Mouse (Mus musculus) stomach, embryonic 14.5 days (tissue): ENCODE measurements around the gene Mpp5. TPM values are rescaled to one million over a fixed set of nuclear protein-coding genes. Genes with fewer than 3 reads are reported as not detected.

Experiments used
- ATAC-seq: fragments of 200-750 bp; cut with Nextera tagmentation; 2 replicates; pipeline ENCODE4 v1.8.0; 2017; ENCODE audit warnings: low read depth, moderate TSS enrichment; ENCODE audit not compliant: insufficient number of reproducible peaks, insufficient read depth, low FRiP score
- H3K27ac ChIP-seq: fragments of 300-500 bp; sonication (generic); 2 replicates; pipeline ENCODE4 v1.5.1; 2014; ENCODE audit warnings: mild to moderate bottlenecking, low read length, moderate library complexity, mixed read lengths
- H3K27me3 ChIP-seq: fragments of 300-500 bp; sonication (generic); 2 replicates; pipeline ENCODE4 v1.6.1; 2014; ENCODE audit warnings: low read length, control low read depth, mixed read lengths; ENCODE audit not compliant: control insufficient read depth, insufficient read depth
- H3K36me3 ChIP-seq: fragments of 300-500 bp; sonication (generic); 2 replicates; pipeline ENCODE4 v1.6.1; 2014; ENCODE audit warnings: mild to moderate bottlenecking, control low read depth, low read length, moderate library complexity, mixed read lengths; ENCODE audit not compliant: control insufficient read depth, insufficient read depth
- H3K4me1 ChIP-seq: fragments of 300-500 bp; sonication (generic); 2 replicates; pipeline ENCODE4 v1.6.1; 2014; ENCODE audit warnings: low read length, control low read depth, mixed read lengths; ENCODE audit not compliant: control insufficient read depth, insufficient read depth
- H3K4me2 ChIP-seq: fragments of 300-500 bp; sonication (generic); replicated peaks from 2 replicates; pipeline ENCODE4 v1.6.1; 2014; ENCODE audit warnings: low read depth, low read length, control low read depth
- H3K4me3 ChIP-seq: fragments of 300-500 bp; sonication (generic); 2 replicates; pipeline ENCODE4 v1.5.1; 2014; ENCODE audit warnings: low read depth, low read length, control low read depth
- H3K9ac ChIP-seq: fragments of 300-500 bp; sonication (generic); replicated peaks from 2 replicates; pipeline ENCODE4 v1.6.1; 2014; ENCODE audit warnings: low read depth, mild to moderate bottlenecking, control low read depth, low read length, moderate library complexity, mixed read lengths
- H3K9me3 ChIP-seq: fragments of 300-500 bp; sonication (generic); 2 replicates; pipeline ENCODE4 v1.6.1; 2016; ENCODE audit warnings: low read depth, low read length, control low read depth; ENCODE audit not compliant: control insufficient read depth
- WGBS: fragments of 180-500 bp; shearing (Covaris S2); extraction: QIAGEN DNeasy Blood & Tissue Kit; methylation state at CpG from one replicate; pipeline ENCODE4 v1.1.7; 2014; 5-methylcytosine and 5-hydroxymethylcytosine counted together
- polyA plus RNA-seq: library from polyadenylated mRNA; unstranded; fragments of >200 nt; fragmentation: Nextera tagmentation; extraction: Ambion mirVana; gene quantifications from 2 replicates; pipeline ENCODE4 v1.2.1, GENCODE M21; 2014

The Mpp5 gene
- polyA plus RNA-seq, 1 experiment from 2014 or later: 21.1 TPM

GRCm38 (mm10) chr12:78749378-78749801 is 683 bp downstream of the Mpp5 start:
- 1% methylated on average over 25 of the region's 25 CpGs for WGBS
- peak overlapping the region; percentile 71 for H3K9ac ChIP-seq
- H3K36me3 ChIP-seq: no peaks in the 10 kb centered on the region
- peak overlapping the region; percentile 54 for H3K4me2 ChIP-seq
- H3K4me3 ChIP-seq: peak overlapping the region; percentile 84
- H3K9me3 ChIP-seq: no peaks in the 10 kb centered on the region
- peaks cover 5% of the 10 kb centered on the region; the same call in 1 of the 2 replicates for H3K4me1 ChIP-seq
- ATAC-seq: peak; percentile 19; the same call in 1 of the 2 replicates
- peak overlapping the region; percentile 96 for H3K27ac ChIP-seq
- H3K27me3 ChIP-seq: no peaks in the 10 kb centered on the region

- Histone ChIP-seq H3K4me3 (no peak overlapping the region), H3K4me2 (no peak overlapping the region), H3K27ac (no peak overlapping the region), H3K27me3 (no peaks in the 10 kb centered on the region), H3K36me3 (no peaks in the 10 kb centered on the region), H3K9me3 (no peaks in the 10 kb centered on the region), H3K4me1 (no peaks in the 10 kb centered on the region), H3K9ac (no peak overlapping the region)
- ATAC-seq: no peak
Observed at GRCm38 (mm10) chr12:78761979-78762378, 13.3 kb downstream of the Mpp5 start.

- Histone ChIP-seq H3K4me2 (no peak overlapping the region), H3K36me3 (no peaks in the 10 kb centered on the region), H3K4me1 (no peaks in the 10 kb centered on the region), H3K9me3 (no peaks in the 10 kb centered on the region), H3K4me3 (no peak overlapping the region), H3K9ac (no peak overlapping the region), H3K27me3 (no peaks in the 10 kb centered on the region), H3K27ac (no peak overlapping the region)
- WGBS: 63% methylated on average over 6 of the region's 6 CpGs
- ATAC-seq: no peak
Observed at GRCm38 (mm10) chr12:78769031-78769713, 20.5 kb downstream of the Mpp5 start.

GRCm38 (mm10) chr12:78773211-78773610 is 24.5 kb downstream of the Mpp5 start:
- Histone ChIP-seq H3K27me3 (no peaks in the 10 kb centered on the region), H3K9me3 (no peaks in the 10 kb centered on the region), H3K36me3 (no peaks in the 10 kb centered on the region), H3K27ac (no peak overlapping the region), H3K4me1 (peaks cover 6% of the 10 kb centered on the region; the same call in 1 of the 2 replicates), H3K4me2 (no peak overlapping the region), H3K4me3 (no peak overlapping the region), H3K9ac (no peak overlapping the region)
- 60% methylated on average over 2 of the region's 2 CpGs for WGBS
- no peak for ATAC-seq

- Histone ChIP-seq H3K27ac (no peak overlapping the region), H3K4me2 (no peak overlapping the region), H3K9ac (no peak overlapping the region), H3K36me3 (no peaks in the 10 kb centered on the region), H3K9me3 (no peaks in the 10 kb centered on the region), H3K27me3 (no peaks in the 10 kb centered on the region), H3K4me3 (no peak overlapping the region), H3K4me1 (peaks cover 7% of the 10 kb centered on the region; the same call in 1 of the 2 replicates)
- no peak for ATAC-seq
- 32% methylated on average over 2 of the region's 2 CpGs for WGBS
Observed at GRCm38 (mm10) chr12:78777916-78778315, 29.2 kb downstream of the Mpp5 start.

GRCm38 (mm10) chr12:78778423-78779067 is 29.8 kb downstream of the Mpp5 start:
- Histone ChIP-seq H3K4me3 (no peak overlapping the region), H3K4me1 (peaks cover 7% of the 10 kb centered on the region; the same call in 1 of the 2 replicates), H3K4me2 (no peak overlapping the region), H3K36me3 (no peaks in the 10 kb centered on the region), H3K27me3 (no peaks in the 10 kb centered on the region), H3K9me3 (no peaks in the 10 kb centered on the region), H3K9ac (no peak overlapping the region), H3K27ac (no peak overlapping the region)
- WGBS: 66% methylated on average over 4 of the region's 4 CpGs
- no peak for ATAC-seq

GRCm38 (mm10) chr12:78788266-78788873 is 39.7 kb downstream of the Mpp5 start:
- 27% methylated on average over 3 of the region's 3 CpGs for WGBS
- no peaks in the 10 kb centered on the region for H3K27me3 ChIP-seq
- no peak overlapping the region for H3K9ac ChIP-seq
- H3K4me2 ChIP-seq: no peak overlapping the region
- no peak overlapping the region for H3K4me3 ChIP-seq
- H3K36me3 ChIP-seq: no peaks in the 10 kb centered on the region
- H3K27ac ChIP-seq: no peak overlapping the region; the same call in 1 of the 2 replicates
- ATAC-seq: no peak
- peaks cover 4% of the 10 kb centered on the region; the same call in 1 of the 2 replicates for H3K4me1 ChIP-seq
- no peaks in the 10 kb centered on the region for H3K9me3 ChIP-seq

GRCm38 (mm10) chr12:78790791-78791190 is 42.1 kb downstream of the Mpp5 start:
- Histone ChIP-seq H3K9me3 (no peaks in the 10 kb centered on the region), H3K4me1 (peaks cover 4% of the 10 kb centered on the region; the same call in 1 of the 2 replicates), H3K4me2 (no peak overlapping the region), H3K27ac (no peak overlapping the region), H3K9ac (no peak overlapping the region), H3K4me3 (no peak overlapping the region), H3K27me3 (no peaks in the 10 kb centered on the region), H3K36me3 (no peaks in the 10 kb centered on the region)
- WGBS: 60% methylated on average over 2 of the region's 2 CpGs
- ATAC-seq: no peak
